Mouse (Mus musculus) thymus, postnatal 0 days (tissue): ENCODE results near the gene Tmsb15l. TPM values are rescaled to one million over a fixed set of nuclear protein-coding genes. Genes with fewer than 3 reads are reported as not detected.
A peak's percentile ranks its signal among the peaks of the same experiment; 100 is the strongest.
"Not testable (repeated sequence)": the region's sequence is repeated elsewhere in the genome, so short reads cannot be mapped to it uniquely, and the experiment has no call there.

Experiments
- DNase-seq: peaks from one replicate; pipeline ENCODE4 v3.0.0-alpha.2; 2015; ENCODE audit warnings: low spot score
- polyA plus RNA-seq: library from polyadenylated mRNA; unstranded; fragments of >200 nt; fragmentation: Nextera tagmentation; extraction: Ambion mirVana; gene quantifications from 2 replicates; pipeline ENCODE4 v1.2.1, GENCODE M21; 2015

Gene Tmsb15l
- polyA plus RNA-seq = 4.0 and 9.2 TPM in 2 replicates

- DNase-seq = peak; percentile 76
Observed at GRCm38 (mm10) chrX:136976424-136977084, at the start of gene Tmsb15l, which contains the start of gene Tmsb15b1. Gene Tmsb15l (minus strand): TSS chrX:136976869. Gene Tmsb15b1 (minus strand): TSS chrX:136976874.

- peak; percentile 62 for DNase-seq
Observed at GRCm38 (mm10) chrX:137019310-137019709, 42.6 kb upstream of the Tmsb15l start.

GRCm38 (mm10) chrX:137017668-137018067 lies 41.0 kb upstream of the Tmsb15l start:
- DNase-seq = no peak

- peak; percentile 60 for DNase-seq
Observed at GRCm38 (mm10) chrX:137015099-137015709, 38.5 kb upstream of the Tmsb15l start.

GRCm38 (mm10) chrX:136996256-136996655 lies 19.6 kb upstream of the Tmsb15l start:
- DNase-seq = no peak

GRCm38 (mm10) chrX:136993641-136994040 lies 17.0 kb upstream of the Tmsb15l start:
- no peak for DNase-seq

GRCm38 (mm10) chrX:136992978-136993547 lies 16.4 kb upstream of the Tmsb15l start, which contains the start of gene Zcchc18:
Gene Zcchc18 (plus strand): TSS chrX:136993155.
- DNase-seq = peak; percentile 60

- DNase-seq = no peak
Observed at GRCm38 (mm10) chrX:136992191-136992965, 15.7 kb upstream of the Tmsb15l start.

GRCm38 (mm10) chrX:136991274-136991673 lies 14.6 kb upstream of the Tmsb15l start:
- DNase-seq = no peak

GRCm38 (mm10) chrX:136986039-136986438 lies 9.4 kb upstream of the Tmsb15l start:
- DNase-seq = no peak

- DNase-seq = no peak
Observed at GRCm38 (mm10) chrX:136978616-136979015, 1.9 kb upstream of the Tmsb15l start.

- not testable (repeated sequence) for DNase-seq
Observed at GRCm38 (mm10) chrX:136975397-136975796, 1.3 kb downstream of the Tmsb15l start, which contains the start of gene Tmsb15b2. Gene Tmsb15b2 (minus strand): TSS chrX:136975497.

GRCm38 (mm10) chrX:136959688-136960087 lies 17.0 kb downstream of the Tmsb15l start:
- DNase-seq = peak; percentile 3

GRCm38 (mm10) chrX:136958300-136958699 lies 18.4 kb downstream of the Tmsb15l start:
- DNase-seq = not testable (repeated sequence)

GRCm38 (mm10) chrX:136957583-136958279 lies 18.9 kb downstream of the Tmsb15l start:
- DNase-seq = peak; percentile 4

GRCm38 (mm10) chrX:136937985-136938384 lies 38.7 kb downstream of the Tmsb15l start:
- no peak for DNase-seq

GRCm38 (mm10) chrX:136927031-136927430 lies 49.6 kb downstream of the Tmsb15l start, which contains the start of gene H2bfm:
Gene H2bfm (plus strand): TSS chrX:136927325.
- peak; percentile 25 for DNase-seq

- peak; percentile 22 for DNase-seq
Observed at GRCm38 (mm10) chrX:136925863-136926262, 50.8 kb downstream of the Tmsb15l start.
